Mouse (Mus musculus) large intestine, adult 2 months (tissue): Measurements from ENCODE around the gene Hdac4. TPM values are rescaled to one million over a fixed set of nuclear protein-coding genes. Genes with fewer than 3 reads are reported as not detected.

Source experiments
- DNase-seq: peaks from one replicate; pipeline ENCODE4 v3.0.0-alpha.2; 2012; ENCODE audit warnings: low read depth, low spot score
- WGBS: fragments of 180-500 bp; shearing (Covaris S2); methylation state at CpG from one replicate; pipeline ENCODE4 v1.1.7; 2018; 5-methylcytosine and 5-hydroxymethylcytosine counted together
- polyA plus RNA-seq: library from polyadenylated mRNA; depleted of rRNA; stranded (reverse); fragments of >200 nt; gene quantifications from 2 replicates; pipeline ENCODE4 v1.2.3, GENCODE M21; 2012

Gene Hdac4
- polyA plus RNA-seq, 1 experiment: 9.3 TPM

GRCm38 (mm10) chr1:91942583-91942982, 252.9 kb downstream of the Hdac4 start:
- DNase-seq: no peak

GRCm38 (mm10) chr1:91942031-91942430, 253.5 kb downstream of the Hdac4 start:
- no peak for DNase-seq
- 46% methylated on average over 3 of the region's 3 CpGs for WGBS

More at GRCm38 (mm10) chr1:91942583-91942982, 252.9 kb downstream of the Hdac4 start:
- WGBS: 72% methylated on average over 2 of the region's 2 CpGs

GRCm38 (mm10) chr1:91941094-91941493, 254.4 kb downstream of the Hdac4 start:
- DNase-seq: no peak
- WGBS: 84% methylated on average over 1 of the region's 1 CpGs

- DNase-seq: no peak
- whole genome bisulfite sequencing: 93% methylated on average over 3 of the region's 3 CpGs
These were observed 260.3 kb downstream of the Hdac4 start for GRCm38 (mm10) chr1:91935171-91935570.

GRCm38 (mm10) chr1:91933681-91934080, 261.8 kb downstream of the Hdac4 start:
- WGBS: 90% methylated on average over 8 of the region's 8 CpGs
- DNase-seq: no peak

GRCm38 (mm10) chr1:91932221-91932620, 263.3 kb downstream of the Hdac4 start:
- 90% methylated on average over 12 of the region's 12 CpGs for WGBS
- no peak for DNase-seq

- 81% methylated on average over 3 of the region's 3 CpGs for whole genome bisulfite sequencing
- DNase-seq: no peak
These were observed 263.7 kb downstream of the Hdac4 start for GRCm38 (mm10) chr1:91931786-91932185.

GRCm38 (mm10) chr1:91931196-91931595, 264.3 kb downstream of the Hdac4 start:
- 88% methylated on average over 10 of the region's 10 CpGs for WGBS
- DNase-seq: no peak

GRCm38 (mm10) chr1:91929051-91929450, 266.4 kb downstream of the Hdac4 start:
- WGBS: 86% methylated on average over 13 of the region's 13 CpGs

GRCm38 (mm10) chr1:91927536-91928315, 267.8 kb downstream of the Hdac4 start:
- 78% methylated on average over 10 of the region's 10 CpGs for WGBS
- DNase-seq: no peak

More at GRCm38 (mm10) chr1:91929051-91929450, 266.4 kb downstream of the Hdac4 start:
- DNase-seq: no peak

GRCm38 (mm10) chr1:91923567-91923966, 271.9 kb downstream of the Hdac4 start:
- no peak for DNase-seq
- 94% methylated on average over 9 of the region's 9 CpGs for WGBS

GRCm38 (mm10) chr1:91922235-91923152, 273.0 kb downstream of the Hdac4 start:
- DNase-seq: no peak
- WGBS: 67% methylated on average over 7 of the region's 7 CpGs

- WGBS: 67% methylated on average over 4 of the region's 4 CpGs
These were observed 273.8 kb downstream of the Hdac4 start for GRCm38 (mm10) chr1:91921702-91922101.

GRCm38 (mm10) chr1:91921279-91921678, 274.2 kb downstream of the Hdac4 start:
- DNase-seq: no peak

More at GRCm38 (mm10) chr1:91921702-91922101, 273.8 kb downstream of the Hdac4 start:
- no peak for DNase-seq

GRCm38 (mm10) chr1:91920038-91920589, 275.4 kb downstream of the Hdac4 start:
- DNase-seq: no peak
- WGBS: 58% methylated on average over 7 of the region's 7 CpGs

More at GRCm38 (mm10) chr1:91921279-91921678, 274.2 kb downstream of the Hdac4 start:
- WGBS: 61% methylated on average over 5 of the region's 5 CpGs

- WGBS: 73% methylated on average over 10 of the region's 10 CpGs
- no peak for DNase-seq
These were observed 277.2 kb downstream of the Hdac4 start for GRCm38 (mm10) chr1:91918257-91918800.

GRCm38 (mm10) chr1:91917596-91917995, 277.9 kb downstream of the Hdac4 start:
- no peak for DNase-seq
- 40% methylated on average over 2 of the region's 2 CpGs for WGBS

GRCm38 (mm10) chr1:91915961-91916360, 279.5 kb downstream of the Hdac4 start:
- no peak for DNase-seq
- 73% methylated on average over 5 of the region's 5 CpGs for WGBS

- DNase-seq: no peak
- 43% methylated on average over 3 of the region's 3 CpGs for WGBS
These were observed 280.9 kb downstream of the Hdac4 start for GRCm38 (mm10) chr1:91914648-91915047.

GRCm38 (mm10) chr1:91913850-91914249, 281.6 kb downstream of the Hdac4 start:
- 50% methylated on average over 6 of the region's 6 CpGs for WGBS
- no peak for DNase-seq
